Mouse (Mus musculus) ovary, postnatal 36 days (tissue): ENCODE measurements at regions not wholly inside any gene's neighbourhood (a gene's known extent, or its start where the extent isn't known, plus 50 kb on each side); places are given as distances from the start of the nearest gene placed in this dataset.
"Not testable (repeated sequence)": the region's sequence is repeated elsewhere in the genome, so short reads cannot be mapped to it uniquely, and the experiment has no call there.

Experiments
- DNase-seq: peaks from one replicate; pipeline ENCODE4 v3.0.0; 2022; ENCODE audit warnings: low spot score, mixed read lengths

DNA sequence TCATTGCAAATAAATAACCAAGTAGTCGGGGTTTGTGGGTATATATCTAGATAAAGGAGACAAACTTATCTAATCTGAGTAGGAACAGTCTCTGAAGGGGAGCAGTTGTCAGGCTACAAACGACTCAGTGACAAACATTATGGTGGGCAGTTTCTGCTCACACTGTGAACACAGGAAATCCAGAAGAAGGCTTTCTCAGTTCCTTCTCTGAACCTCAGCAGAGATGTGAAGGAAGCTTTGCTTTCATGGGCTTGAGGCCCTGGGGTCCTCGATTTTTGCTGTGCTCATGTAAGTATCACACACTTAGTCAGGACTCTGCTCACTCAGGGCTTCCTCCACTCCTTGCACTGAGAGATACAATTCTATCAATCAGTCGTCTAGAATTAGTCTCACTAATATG, 994.7 kb upstream of the Foxg1 start:
- no peak for DNase-seq

DNA sequence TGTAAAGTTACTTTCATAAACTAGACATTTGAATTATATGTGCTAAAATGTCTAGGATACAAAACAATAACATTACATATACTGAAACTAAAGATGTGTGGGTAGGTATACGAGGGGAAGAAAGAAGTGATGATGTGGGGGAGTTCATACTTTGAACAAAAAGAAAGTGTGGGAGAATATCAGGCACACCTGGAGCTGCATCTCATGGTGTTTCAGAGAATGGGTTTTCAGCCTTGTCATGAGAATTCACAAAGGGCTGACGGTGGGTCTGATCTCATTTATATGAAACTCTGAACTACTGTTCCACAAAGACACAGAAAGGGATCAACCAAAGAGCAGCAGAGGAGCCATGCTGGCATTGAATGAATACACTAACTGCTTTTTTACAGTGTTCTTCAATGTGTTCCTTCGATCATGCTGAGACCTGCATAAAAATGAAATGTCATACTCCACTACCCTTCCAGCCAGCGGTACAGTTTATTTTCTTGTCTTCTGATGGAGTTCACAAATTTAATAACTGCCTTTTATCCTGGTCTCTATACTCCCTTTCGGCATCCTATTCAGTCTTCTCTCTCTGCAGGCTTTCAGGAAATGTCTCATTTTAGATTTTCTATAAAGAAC, 994.2 kb upstream of the Foxg1 start:
- no peak for DNase-seq

DNA sequence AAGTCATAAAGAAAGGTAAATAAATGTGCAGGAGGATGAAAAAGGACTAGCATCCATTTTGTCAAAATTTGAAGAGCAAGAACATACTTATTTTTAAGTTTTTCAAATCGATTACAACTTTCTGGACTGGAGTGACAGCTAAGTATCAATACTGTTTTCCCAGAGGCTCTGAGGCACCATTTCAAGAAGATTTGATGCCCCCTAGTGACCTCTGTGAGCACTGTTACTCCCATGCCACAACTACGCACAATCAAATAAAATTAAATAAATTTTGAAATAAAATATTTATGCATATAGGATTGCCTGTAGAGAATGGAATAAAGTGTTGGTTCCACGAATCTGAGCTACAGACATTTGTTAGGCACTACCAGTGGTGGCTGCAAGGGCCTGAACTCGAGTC, 991.5 kb upstream of the Foxg1 start:
- DNase-seq, result no peak

DNA sequence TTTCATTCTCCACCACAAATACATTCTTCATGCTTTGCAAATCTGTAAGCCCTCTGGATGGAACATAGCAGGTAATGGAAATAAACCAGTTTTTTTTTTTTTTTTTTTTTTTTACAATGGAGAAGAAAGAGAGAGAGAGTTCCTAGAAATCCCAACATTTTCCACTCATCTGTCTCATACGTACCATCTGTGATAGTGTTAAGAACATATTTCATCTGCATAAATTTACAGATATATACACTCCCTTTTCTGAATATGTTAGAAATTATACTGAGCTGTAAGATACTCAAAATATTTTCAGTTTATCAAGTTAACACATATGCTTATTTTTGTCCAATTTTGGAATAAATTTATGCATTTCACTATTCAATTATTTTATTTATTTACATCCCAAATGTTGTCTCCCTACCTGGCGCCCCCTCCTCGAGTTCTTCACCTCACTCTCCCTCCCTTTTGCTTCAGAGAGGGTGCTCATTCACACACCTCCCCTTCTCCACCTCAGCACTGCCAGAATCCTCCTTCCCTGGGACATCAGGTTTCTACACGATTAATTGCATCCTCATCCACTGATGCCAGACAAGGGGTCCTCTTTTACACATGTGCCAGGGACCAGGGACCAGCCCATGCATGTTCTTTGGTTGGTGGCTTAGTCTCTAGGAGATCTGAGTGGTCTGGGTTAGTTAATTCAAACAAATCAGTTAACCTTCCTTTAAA, 943.0 kb upstream of the Foxg1 start:
- DNase-seq, result no peak

DNA sequence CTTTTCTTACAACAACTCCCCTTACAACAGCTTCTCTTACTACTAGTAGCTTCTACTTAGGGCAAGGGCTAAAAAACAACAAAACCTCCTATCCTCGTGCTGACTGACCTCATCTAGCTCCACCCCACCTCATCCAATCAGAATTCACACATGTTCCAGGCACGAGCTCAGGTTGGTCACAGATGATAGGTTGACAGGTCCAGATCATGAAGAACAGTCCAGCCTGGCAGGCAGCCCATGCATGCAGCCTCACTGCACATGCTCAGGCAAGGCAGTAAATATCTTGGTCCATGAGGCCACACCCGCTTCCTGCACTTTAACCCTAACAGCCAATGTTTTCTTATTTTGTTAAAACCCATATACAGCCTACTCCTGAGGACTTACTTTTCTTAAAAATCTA, 933.7 kb upstream of the Foxg1 start:
- DNase-seq, result not testable (repeated sequence)

DNA sequence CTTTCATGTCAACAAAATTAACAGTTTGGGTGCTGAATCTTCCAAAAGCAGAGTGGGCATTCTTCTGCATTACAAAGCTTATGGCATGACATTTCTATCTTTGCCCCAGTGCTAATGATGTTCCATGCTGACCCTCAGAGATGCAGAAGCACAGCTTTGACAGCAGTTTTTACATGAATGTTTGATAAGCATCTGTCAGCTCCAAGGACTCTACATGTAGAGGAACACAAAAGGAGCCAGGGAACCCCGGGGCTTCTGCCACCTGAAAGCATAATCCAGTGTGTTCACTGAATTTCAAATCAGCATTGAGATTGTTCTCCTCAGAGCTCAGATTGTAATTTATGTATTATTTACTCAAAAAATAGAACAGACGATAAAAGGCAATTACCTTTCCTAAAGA, 920.1 kb upstream of the Foxg1 start:
- no peak for DNase-seq

DNA sequence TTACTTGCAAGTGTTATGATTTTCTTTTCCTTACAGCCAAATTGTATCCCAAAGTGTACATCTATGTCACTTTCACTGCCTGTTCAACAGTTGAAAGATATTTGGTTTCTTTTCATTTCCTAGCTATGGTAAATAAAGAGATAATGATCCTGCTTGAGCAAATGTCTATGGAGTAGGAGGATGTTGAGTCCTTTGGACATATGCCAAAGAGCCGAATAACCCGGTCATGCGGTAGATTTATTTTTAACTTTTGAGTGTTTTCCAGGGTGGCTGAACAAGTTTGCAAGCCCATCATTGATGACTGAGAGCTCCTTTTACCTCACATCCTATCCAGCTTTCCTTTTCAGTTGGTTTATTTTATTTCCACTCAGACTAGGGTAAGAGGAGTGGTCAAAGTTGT, 881.7 kb upstream of the Foxg1 start:
- DNase-seq, result no peak

DNA sequence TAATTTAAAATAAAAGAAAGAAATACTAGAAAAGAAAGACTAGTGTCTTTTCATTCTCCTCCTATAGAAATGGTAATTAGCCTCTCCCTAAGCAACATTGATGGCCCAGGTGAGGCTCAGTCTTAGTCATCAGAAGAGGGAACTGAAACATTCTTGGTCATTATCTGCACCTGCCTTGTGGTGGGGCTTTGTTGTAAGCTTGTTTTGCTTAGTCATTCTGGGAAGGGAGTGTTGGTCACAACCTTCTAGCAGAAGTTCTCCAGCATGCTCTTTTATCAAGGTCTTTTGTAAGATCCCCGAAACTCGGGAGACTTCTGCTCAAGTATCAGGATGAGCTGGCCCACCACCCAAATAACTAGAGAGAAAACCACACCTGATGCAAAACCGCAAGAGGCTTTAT, 870.9 kb upstream of the Foxg1 start:
- no peak for DNase-seq

DNA sequence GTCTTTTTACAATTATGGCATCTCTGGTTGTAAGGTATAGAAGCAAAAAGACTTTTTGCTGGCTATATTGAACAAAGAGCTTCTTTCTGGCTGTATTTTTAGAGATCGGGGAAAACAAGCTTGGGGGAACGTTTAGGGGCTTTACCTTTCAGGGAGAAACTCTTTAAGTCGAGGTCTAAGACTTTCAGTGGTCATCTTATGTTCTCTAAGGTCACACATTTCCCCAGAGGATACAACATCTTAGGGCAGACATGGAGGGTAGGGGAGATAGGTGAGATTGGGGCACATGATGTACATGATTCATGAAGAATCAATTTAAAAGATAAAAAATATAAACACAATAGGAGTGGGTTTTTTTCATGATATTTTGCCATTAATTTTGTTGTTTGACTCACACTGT, 870.2 kb upstream of the Foxg1 start:
- DNase-seq, result no peak

DNA sequence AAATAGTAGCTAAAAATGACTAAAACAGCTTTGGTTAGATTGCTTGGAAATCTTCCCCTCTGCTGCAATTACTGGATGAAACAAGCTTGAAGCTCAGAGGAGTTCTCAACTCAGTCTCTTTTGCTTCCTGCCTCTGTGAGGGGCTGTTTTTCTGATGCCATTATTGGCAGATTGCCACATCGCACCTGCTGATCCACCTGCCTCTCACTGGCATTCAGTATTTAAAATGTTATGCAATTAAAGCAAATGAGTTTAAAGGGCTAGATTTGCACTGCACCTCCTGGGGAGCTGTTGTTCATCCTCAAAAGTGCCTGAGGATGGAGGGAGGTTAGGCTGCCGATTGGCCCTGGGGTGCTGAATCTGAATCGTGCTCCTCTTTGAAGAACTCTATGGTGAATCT, 860.5 kb upstream of the Foxg1 start:
- no peak for DNase-seq

DNA sequence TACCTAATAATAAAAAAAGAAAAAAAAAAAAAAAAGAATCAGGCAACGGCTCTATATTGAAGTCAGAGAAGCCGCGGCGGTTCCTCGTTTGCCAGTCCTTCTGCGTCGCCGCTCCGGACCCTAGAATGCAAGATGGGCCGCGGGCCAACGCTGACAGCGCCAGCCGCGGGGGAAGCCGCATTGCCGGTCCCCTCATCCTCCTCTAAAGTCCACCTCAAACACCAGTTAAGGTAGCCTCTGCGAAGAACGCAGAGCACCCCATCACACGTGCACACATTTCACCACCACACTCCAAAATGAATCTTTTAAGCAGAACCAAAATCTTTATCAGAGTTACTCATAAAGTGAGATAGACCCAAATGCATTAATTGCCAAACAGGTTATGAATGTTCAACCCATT, 822.8 kb upstream of the Foxg1 start:
- peak; percentile 5 for DNase-seq

DNA sequence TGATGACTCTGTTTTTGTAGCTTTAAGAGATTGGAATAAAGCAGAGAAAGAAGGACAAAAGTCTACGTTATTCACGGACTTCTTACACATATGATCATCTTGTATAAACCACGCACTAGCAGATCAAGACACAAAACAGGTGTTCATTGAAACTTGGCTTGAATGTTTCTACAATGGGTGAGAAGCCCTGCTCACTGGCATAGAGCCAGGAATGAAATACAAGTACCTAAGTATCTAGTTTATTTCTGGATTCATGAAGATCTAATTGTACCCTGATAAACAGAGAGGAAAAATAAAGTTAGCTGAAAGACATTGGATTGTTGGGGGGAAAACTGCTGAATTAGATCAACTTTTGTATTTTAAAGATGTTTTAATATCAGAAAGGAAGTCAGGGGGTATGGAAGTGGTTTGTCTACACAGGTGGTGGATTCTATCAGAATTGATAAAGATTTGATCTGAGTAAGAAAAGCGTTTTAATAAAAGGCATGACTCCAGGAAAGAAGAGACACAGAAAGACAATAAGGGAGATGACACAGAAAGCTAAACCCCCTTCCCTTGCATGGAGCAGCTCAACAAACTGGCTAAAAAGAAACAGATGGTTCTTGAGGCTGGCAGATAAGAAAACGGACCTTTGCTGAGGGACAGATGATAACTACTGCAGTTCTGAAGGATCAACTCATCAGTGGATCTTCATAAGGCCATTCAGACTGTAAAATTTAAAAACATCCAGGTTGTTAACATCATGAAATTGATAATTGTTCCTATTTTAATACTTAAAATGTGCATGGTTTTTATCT, 777.9 kb upstream of the Foxg1 start:
- no peak for DNase-seq

DNA sequence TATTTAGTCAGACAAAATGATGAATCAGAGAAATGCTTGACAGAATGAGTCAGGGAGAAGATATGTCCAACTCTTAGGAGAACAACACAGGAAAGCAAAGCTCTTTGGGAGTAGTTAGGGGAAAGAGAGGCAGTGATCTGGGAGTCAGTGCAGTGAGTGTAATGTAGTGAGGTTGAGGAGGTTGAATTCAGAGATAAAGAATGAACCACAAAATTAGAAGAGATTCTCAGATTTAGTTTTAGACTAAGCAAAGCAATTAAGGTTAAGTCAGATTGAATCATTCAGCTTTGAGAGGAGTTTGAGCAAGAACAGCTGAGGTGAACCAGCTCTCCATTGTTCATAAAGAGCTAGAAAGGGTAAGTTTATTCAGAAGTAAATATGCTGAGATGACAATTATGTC, 777.0 kb upstream of the Foxg1 start:
- DNase-seq, result no peak

DNA sequence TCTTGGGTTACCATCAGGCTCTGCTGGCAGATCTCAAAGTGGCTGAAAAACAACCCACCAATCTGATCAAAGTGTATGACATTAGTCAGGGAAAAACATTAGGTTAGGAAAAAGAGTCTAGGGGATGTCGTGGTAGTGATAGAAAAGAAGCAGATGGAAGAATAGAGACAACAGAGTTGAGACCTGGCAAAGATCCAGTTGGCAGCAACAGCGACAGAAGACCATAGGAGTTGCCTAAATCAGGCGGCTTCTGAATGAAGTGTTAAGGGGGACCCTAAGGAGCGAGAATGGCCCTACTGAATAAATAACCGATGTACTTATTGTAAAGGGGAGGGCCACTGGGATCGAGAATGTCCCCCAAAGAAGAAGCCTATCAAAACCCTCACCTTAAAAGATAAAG, 773.1 kb upstream of the Foxg1 start:
- DNase-seq, result no peak

DNA sequence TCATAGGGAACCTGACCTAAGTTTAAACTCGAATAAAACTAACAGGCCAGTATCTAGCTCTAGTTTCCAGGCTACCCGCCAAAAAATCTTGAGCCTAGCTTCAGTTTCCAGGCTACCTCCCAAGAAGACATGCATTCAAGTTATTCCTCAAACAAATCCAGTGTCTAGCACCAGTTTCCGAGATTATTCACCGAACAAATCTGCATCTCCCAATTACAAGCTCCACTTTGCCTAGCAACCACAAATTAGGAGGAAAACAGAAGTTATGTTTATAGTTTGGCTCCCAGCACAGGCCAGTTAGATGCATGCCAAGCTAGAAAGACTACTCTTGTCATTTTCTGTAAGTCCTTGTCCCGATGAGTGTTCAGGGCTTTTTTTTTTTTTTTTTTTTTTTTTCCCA, 770.4 kb upstream of the Foxg1 start:
- no peak for DNase-seq

DNA sequence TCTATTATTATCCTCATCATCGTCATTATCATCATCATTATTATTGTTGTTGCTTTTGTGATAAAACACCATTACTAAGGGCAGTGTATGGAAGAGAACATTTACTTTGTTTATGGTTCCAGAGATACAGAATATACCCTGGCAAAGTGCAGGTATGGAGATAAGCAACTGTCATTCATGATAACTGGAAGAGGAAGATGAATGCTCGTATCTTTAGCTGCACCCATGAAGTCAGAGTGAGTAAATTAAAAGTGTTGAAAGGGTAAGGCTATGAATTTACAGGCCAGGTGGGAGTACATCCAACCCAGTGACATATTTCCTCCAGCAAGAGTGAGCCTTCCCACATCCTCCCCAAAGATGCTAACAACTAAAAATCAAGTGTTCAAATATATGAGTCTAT, 766.1 kb upstream of the Foxg1 start:
- DNase-seq, result no peak

DNA sequence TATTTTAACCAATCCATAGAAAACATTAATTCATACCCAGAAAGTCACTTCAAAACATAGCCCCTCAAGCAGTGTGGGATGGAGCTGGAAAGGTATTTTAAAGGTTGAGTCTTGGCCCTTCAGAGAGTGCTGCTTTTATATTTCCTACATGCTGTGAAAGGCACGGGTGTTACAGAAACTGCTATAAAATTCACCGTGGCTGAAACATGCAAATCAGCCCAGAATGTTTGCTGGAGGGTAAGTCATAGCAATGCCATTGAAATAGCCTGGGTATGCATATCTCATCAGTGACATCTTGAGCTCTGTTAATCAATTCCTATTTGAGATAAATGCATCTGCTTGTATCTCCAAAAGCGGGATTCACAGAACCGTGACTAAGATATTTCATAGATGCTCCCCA, 748.9 kb upstream of the Foxg1 start:
- DNase-seq, result no peak

DNA sequence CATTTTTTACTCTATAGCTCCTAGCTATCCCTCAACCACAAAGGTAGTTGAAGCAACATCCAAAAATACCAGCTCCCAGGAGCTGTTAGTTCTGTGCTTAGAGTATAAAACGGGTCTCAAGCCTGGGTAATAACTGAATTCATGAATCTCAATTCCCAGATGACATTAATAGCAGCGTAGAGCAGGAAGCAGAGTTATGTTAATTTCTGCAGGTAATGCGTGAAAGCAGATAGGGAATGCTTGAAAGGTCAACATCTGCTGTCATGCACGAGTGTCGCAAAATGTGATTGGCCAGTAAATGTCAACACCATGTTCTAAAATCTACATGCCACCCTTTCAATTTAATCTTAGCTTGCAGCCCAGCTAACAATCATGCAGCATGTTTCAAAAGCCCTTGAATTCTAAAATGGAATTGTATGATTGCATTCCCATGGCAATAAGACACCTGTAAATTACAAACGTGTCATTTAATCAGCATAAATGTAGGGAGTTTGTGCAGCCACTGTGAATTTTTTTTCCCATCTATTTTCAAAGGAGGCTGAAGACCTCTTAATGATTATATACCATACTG, 747.7 kb upstream of the Foxg1 start:
- DNase-seq, result no peak

DNA sequence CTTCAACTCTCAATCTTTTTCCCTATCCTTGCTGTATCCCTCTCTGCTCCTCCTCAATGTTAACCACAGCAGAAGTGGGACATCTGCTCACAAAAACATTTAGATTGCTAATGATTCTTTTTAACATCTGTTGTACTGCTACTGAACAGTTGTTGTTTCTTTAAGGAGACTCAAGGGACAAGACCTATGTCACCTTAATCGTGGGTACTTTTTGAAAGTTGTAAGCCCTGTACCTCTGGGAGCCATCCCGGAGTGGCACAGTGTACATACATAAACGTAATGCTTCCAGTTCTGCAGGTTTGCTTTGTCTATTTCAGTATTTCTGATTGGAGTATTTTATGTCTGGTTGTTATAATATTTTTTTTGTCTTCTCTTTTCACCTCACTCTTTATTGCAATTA, 740.5 kb upstream of the Foxg1 start:
- DNase-seq, result no peak

DNA sequence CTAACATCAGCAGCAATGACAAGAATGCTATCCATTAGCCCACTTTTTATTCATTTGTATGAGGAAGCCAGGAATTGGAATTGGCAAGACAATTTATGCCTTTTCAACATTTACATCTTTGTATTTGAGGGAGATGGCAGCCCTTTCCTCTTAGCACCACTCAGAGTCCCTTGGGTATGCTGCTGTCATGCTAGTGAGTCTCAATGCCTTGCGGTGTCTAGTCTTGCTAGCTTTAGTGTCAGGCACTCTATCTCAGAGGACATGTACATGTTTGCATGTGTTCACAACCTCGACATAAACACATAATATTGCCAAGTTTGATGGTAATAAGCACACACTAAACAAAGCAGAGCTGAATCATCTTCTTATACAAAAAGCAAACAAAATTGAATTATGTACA, 737.3 kb upstream of the Foxg1 start:
- DNase-seq, result no peak

DNA sequence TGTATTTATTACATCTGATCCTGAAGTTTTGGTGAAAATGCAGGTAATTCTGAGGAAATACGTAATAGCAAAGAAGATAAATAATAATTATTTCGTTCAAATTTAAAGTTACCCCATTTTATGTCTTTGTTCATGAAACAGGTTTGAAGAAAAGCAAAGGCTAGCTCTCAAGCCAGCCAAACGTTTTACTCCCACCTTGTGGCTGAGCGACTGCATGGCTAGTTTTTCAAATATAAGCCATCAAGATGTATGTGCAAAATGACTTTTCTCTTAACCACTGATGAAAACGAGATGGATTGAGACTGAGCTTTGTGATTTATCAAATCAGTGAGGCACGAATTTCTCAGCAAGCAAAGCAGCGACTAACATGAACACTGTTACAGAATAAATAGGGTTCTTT, 736.5 kb upstream of the Foxg1 start:
- no peak for DNase-seq

DNA sequence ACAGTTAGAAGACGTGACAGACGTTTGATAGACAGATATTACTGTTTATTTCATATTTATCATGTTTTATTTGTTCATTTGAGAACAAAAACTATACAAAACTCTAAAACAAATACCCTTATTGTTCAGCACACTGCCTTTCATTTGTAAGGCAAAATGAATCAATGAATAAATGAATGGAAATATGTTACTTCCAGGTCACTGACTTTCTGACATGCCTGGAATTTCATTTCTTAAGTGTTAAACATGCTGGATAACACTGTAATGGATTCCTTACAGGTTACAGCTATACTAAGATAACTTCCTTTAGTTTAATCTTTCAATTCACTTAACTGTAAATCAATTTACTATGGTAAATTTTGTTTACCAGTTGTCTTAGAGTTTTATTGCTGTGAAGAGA, 707.3 kb upstream of the Foxg1 start:
- DNase-seq, result no peak

DNA sequence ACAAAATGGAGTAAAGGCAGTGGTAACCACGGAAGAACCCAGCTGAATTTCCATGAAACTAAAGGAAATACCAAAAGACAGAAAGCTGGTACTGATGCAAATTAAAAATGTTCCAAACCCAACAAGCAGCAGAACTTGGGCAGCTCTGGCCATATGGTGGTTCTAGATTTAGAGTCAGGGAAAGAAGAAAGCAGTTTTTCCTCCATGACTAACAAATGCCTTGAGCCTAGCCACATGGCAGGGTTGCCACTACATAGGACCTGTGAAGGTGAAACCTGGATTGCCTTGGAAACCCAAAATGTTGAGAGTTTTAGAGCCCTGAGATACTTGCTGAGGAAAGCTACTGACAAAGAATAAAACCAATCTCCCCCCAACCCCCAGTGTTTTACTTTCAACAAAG, 701.5 kb upstream of the Foxg1 start:
- DNase-seq, result no peak
